Mouse (Mus musculus): ENCODE data around the gene Pno1.

Pno1 gene

GRCm38 (mm10) chr11:17176638-17177037 lies 34.7 kb downstream of the Pno1 start:
- DNase-seq, result no peak

DNA sequence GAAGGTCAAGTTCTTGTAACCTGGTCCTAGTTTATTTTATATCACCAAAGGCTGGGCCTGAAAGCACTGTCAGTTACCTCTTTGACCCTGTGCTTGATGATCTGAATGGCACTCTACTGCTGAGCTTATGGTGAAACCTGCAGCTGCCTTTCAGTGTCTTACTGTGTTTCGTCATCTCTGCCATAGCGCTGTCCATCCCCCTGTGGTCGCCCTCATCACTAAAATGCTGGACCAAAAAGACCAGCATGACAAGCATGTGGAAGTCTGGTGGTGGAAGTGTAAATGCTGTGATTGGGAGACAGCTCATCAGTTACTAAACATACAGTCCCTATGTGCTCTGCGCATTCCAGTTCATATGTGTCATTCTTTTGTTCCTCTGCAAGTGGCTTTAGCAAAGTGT lies 39.1 kb downstream of the Pno1 start:
- no peak for DNase-seq

DNA sequence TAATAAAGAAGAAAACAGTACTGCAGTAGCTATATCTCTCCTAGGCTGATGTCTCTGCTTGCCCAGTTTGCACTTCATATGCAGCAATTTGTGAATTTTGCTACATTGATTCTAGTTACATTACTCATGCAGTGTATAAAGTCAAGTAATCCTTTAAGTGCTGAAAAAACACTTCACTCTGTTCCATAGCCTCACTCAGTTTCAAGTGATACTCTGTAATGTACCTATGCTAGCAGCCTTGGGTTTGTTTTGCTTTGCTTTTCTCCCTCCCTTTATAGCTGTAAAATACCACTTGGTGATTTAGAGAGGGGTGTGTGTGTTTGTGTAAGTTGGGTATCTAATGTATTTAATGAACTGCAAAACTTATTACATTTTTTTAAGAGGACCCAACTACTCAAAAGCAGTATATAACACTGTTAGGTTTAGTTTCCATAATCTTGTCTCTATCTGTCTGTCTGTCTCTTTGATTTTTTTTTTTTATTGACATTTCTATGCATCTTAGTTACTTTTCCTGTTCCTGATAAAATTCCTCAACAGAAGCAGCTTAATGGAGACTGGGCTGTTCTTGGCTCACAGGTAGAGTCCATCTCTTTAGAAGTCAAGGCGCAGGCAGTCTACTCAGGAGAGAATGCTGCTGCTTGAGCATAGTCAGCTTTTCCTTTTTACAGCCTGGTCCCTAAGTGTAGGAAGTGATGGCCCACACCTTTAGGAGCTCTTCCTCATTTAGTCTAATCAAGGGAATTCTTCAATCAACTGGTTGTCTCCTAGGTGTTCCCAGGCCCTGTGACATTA lies 40.2 kb downstream of the Pno1 start:
- no peak for DNase-seq

GRCm38 (mm10) chr11:17169262-17169661 lies 42.1 kb downstream of the Pno1 start:
- no peak for DNase-seq

DNA sequence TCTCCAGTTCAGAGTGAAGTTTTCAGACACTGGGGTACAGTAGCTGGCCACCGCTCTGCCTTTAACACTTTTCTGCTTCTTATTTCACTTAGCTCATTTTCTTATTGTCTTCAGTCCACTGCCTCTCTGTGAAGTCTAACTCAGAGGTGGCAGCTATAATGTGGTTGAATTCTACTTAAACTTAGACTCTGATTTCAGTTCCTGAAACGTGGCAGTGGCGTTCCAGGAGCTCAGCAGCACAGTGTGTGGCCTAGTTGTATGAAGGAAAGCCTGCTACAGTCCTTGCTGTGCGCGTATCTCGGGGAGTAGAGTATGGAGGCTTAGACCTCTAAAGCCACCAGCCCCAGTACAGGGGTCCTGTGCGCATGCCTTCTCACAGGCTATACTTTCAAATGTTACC lies 44.7 kb downstream of the Pno1 start:
- DNase-seq, result no peak

- DNase-seq, result no peak
These were observed 47.4 kb downstream of the Pno1 start for GRCm38 (mm10) chr11:17163956-17164355.

DNA sequence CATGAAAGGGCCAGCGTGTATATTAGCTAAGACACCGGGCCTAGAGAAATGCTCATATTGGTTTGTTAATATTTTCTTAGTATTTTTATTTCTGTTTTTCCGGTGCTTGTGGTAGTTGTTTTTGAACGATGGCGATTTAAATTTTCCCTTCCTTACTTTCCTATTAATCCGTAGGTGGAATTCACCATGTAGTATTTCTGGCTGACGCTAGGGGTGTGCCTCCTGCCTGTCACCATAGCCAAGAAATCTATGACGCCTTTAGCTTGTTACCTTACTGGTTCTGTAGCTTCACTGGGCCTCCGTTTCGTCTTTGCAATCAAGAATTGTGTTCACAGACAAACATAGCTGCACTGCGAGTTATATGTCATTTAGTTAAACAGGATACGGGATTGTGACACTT lies 51.1 kb downstream of the Pno1 start:
- peak; percentile 55 for DNase-seq

DNA sequence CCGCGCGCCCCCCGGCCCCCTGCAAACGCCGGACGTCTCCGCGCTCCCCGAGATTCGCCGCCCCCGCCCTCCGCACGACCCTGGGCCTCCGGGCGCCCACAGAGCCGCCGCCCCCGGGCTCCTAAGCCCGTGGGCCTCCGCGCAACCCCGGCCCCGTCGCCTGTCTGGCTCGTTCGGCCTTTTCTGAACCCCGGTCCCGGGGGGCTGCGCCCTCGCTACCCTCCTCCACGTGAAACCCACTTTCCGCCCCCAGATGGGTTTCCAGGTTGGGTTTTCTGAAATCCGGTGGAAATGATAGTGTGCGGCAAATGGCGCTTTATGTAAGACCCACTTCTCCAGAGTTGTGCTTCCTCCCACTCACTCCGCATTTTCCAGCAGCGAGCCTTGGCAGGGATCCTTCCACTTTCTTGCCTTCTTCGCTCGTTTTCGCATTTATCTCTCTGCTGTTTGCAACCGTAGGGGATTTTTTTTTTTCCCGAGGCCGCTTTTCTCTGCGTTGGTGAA lies 51.6 kb downstream of the Pno1 start:
- peak; percentile 34 for DNase-seq

DNA sequence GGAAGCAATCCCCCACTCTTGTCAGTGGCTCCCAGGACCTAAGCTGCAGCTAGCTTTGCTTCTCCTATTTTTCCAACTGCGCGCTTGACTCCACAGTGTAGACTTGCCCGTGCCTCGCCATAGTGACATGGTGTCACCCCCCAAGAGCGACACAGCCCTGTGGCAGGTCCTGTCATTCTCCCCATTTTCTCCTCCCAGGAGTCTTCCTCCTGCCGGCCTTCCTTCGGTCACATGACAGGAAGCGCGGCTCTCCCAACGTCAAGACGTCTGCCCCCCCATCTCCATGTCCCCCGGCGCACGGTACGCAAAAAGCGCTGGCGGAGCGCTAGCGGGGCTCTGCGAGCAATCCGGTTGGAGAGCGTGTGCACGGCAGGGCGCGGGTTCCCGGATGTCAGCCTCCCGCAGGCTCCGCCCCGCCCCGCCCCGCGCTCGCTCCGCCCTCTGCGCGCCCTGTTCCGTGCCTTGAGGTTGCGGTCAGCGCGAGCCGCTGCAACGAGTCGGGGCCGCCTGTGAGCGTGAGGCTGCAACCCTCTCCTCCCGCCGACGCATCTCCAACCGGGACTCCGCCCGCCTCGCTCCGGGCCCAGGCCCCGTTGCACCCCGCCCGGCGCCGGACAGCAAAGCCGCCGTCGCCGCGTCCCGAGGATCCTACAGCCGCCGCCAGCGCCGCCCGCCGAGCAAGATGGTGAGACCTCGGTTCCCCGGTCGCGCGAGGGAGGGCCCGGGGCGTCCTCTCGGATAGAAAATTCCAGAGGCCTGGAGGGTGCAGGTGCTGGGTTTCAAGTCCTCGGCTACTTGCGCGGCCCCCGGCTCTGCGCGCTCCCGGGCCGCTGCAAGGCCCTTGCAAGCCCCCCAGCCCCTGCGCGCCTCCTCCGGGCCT lies 52.3 kb downstream of the Pno1 start, which contains the start of gene Ppp3r1:
Gene Ppp3r1, plus strand, starts transcription at position 406 of the 880 bp plus-strand sequence.
- peak; percentile 97 for DNase-seq
